Mouse (Mus musculus) stomach, embryonic 16.5 days (tissue): Measurements from ENCODE around the gene Ccdc171. TPM values are rescaled to one million over a fixed set of nuclear protein-coding genes. Genes with fewer than 3 reads are reported as not detected.

Experiments
- ATAC-seq: fragments of 200-750 bp; cut with Nextera tagmentation; 2 replicates; pipeline ENCODE4 v1.8.0; 2017; ENCODE audit warnings: moderate number of reproducible peaks, moderate TSS enrichment; ENCODE audit not compliant: insufficient read depth, low FRiP score
- H3K27ac ChIP-seq: fragments of 300-500 bp; sonication (generic); 2 replicates; pipeline ENCODE4 v1.5.1; 2014; ENCODE audit warnings: low read length
- H3K27me3 ChIP-seq: fragments of 300-500 bp; sonication (generic); 2 replicates; pipeline ENCODE4 v1.6.1; 2014; ENCODE audit warnings: low read length, control low read depth, mixed read lengths; ENCODE audit not compliant: control insufficient read depth, insufficient read depth
- H3K36me3 ChIP-seq: fragments of 300-500 bp; sonication (generic); 2 replicates; pipeline ENCODE4 v1.6.1; 2014; ENCODE audit warnings: low read length; ENCODE audit not compliant: control insufficient read depth, insufficient read depth
- H3K4me1 ChIP-seq: fragments of 300-500 bp; sonication (generic); 2 replicates; pipeline ENCODE4 v1.6.1; 2014; ENCODE audit warnings: low read length, control low read depth, mixed read lengths; ENCODE audit not compliant: control insufficient read depth, insufficient read depth
- H3K4me2 ChIP-seq: fragments of 300-500 bp; sonication (generic); 2 replicates; pipeline ENCODE4 v1.6.1; 2014; ENCODE audit warnings: low read depth, low read length, mixed read lengths
- H3K4me3 ChIP-seq: fragments of 300-500 bp; sonication (generic); replicated peaks from 2 replicates; pipeline ENCODE4 v1.5.1; 2014; ENCODE audit warnings: mild to moderate bottlenecking, low read length
- H3K9ac ChIP-seq: fragments of 300-500 bp; sonication (generic); 2 replicates; pipeline ENCODE4 v1.6.1; 2014; ENCODE audit warnings: low read length
- H3K9me3 ChIP-seq: fragments of 300-500 bp; sonication (generic); replicated peaks from 2 replicates; pipeline ENCODE4 v1.6.1; 2016; ENCODE audit warnings: low read length, control low read depth; ENCODE audit not compliant: control insufficient read depth
- WGBS: fragments of 180-500 bp; shearing (Covaris S2); extraction: QIAGEN DNeasy Blood & Tissue Kit; methylation state at CpG from one replicate; pipeline ENCODE4 v1.1.7; 2014; 5-methylcytosine and 5-hydroxymethylcytosine counted together
- polyA plus RNA-seq: library from polyadenylated mRNA; unstranded; fragments of >200 nt; fragmentation: Nextera tagmentation; extraction: Ambion mirVana; gene quantifications from 2 replicates; pipeline ENCODE4 v1.2.1, GENCODE M21; 2015

The Ccdc171 gene
- polyA plus RNA-seq, 1 experiment from 2014 or later: 3.7 TPM

- WGBS: 48% methylated on average over 13 of the region's 13 CpGs
Measured at GRCm38 (mm10) chr4:83888459-83889054, 363.2 kb downstream of the Ccdc171 start.

GRCm38 (mm10) chr4:83902081-83902645 lies 376.8 kb downstream of the Ccdc171 start:
- Histone ChIP-seq H3K9ac (no peak overlapping the region), H3K4me2 (no peak overlapping the region), H3K27me3 (no peaks in the 10 kb centered on the region), H3K9me3 (no peaks in the 10 kb centered on the region), H3K4me1 (no peaks in the 10 kb centered on the region), H3K27ac (no peak overlapping the region), H3K36me3 (no peaks in the 10 kb centered on the region), H3K4me3 (no peak overlapping the region)
- WGBS: 79% methylated on average over 9 of the region's 9 CpGs
- no peak for ATAC-seq

More at GRCm38 (mm10) chr4:83888459-83889054, 363.2 kb downstream of the Ccdc171 start:
- H3K27ac ChIP-seq: no peak overlapping the region
- no peaks in the 10 kb centered on the region for H3K9me3 ChIP-seq
- no peak overlapping the region for H3K4me2 ChIP-seq
- no peaks in the 10 kb centered on the region for H3K4me1 ChIP-seq
- no peak for ATAC-seq
- no peak overlapping the region for H3K4me3 ChIP-seq
- no peaks in the 10 kb centered on the region for H3K27me3 ChIP-seq
- no peaks in the 10 kb centered on the region for H3K36me3 ChIP-seq
- no peak overlapping the region for H3K9ac ChIP-seq

Other genes with a start within 250 kb of the Ccdc171 start
- 5.0 TPM in 2 replicates for gene Ttc39b, start 201.3 kb upstream of the Ccdc171 start, polyA plus RNA-seq
- gene Snapc3, start 107.8 kb upstream of the Ccdc171 start, polyA plus RNA-seq: 35.3 and 35.9 TPM in 2 replicates
- gene Psip1, start 39.1 kb upstream of the Ccdc171 start, polyA plus RNA-seq: 61.7 and 72.9 TPM in 2 replicates